Mouse (Mus musculus) liver, embryonic 16.5 days (tissue): ENCODE data around the gene Nudt9. TPM values are rescaled to one million over a fixed set of nuclear protein-coding genes. Genes with fewer than 3 reads are reported as not detected.
"Not testable (repeated sequence)": the region's sequence is repeated elsewhere in the genome, so short reads cannot be mapped to it uniquely, and the experiment has no call there.

Source experiments
- ATAC-seq: fragments of 200-750 bp; cut with Nextera tagmentation; 2 replicates; pipeline ENCODE4 v1.8.0; 2017; ENCODE audit warnings: low read depth, mild to moderate bottlenecking, moderate number of reproducible peaks, moderate library complexity
- H3K27ac ChIP-seq: fragments of 300-500 bp; sonication (generic); 2 replicates; pipeline ENCODE4 v1.5.1; 2014; ENCODE audit warnings: mild to moderate bottlenecking, low read length
- H3K27me3 ChIP-seq: fragments of 300-500 bp; sonication (generic); 2 replicates; pipeline ENCODE4 v1.6.1; 2014; ENCODE audit warnings: low read depth, low read length, mixed read lengths; ENCODE audit not compliant: control insufficient read depth, insufficient read depth
- H3K36me3 ChIP-seq: fragments of 300-500 bp; sonication (generic); 2 replicates; pipeline ENCODE4 v1.6.1; 2014; ENCODE audit warnings: mild to moderate bottlenecking; ENCODE audit not compliant: control insufficient read depth, insufficient read depth
- H3K4me1 ChIP-seq: fragments of 300-500 bp; sonication (generic); 2 replicates; pipeline ENCODE4 v1.6.1; 2014; ENCODE audit warnings: low read depth, low read length, mixed read lengths; ENCODE audit not compliant: control insufficient read depth
- H3K4me2 ChIP-seq: fragments of 300-500 bp; sonication (generic); 2 replicates; pipeline ENCODE4 v1.6.1; 2014; ENCODE audit warnings: low read depth, low read length, mixed read lengths
- H3K4me3 ChIP-seq: fragments of 300-500 bp; sonication (generic); 2 replicates; pipeline ENCODE4 v1.5.1; 2014; ENCODE audit warnings: low read depth, mild to moderate bottlenecking, low read length
- H3K9ac ChIP-seq: fragments of 300-500 bp; sonication (generic); 2 replicates; pipeline ENCODE4 v1.6.1; 2014; ENCODE audit warnings: low read depth, low read length
- H3K9me3 ChIP-seq: fragments of 300-500 bp; sonication (generic); replicated peaks from 2 replicates; pipeline ENCODE4 v1.6.1; 2016; ENCODE audit warnings: low read length; ENCODE audit not compliant: control insufficient read depth
- WGBS: fragments of 180-500 bp; shearing (Covaris S2); extraction: QIAGEN DNeasy Blood & Tissue Kit; methylation state at CpG from one replicate; pipeline ENCODE4 v1.1.7; 2014; ENCODE audit not compliant: insufficient replicate concordance; 5-methylcytosine and 5-hydroxymethylcytosine counted together
- polyA plus RNA-seq: library from polyadenylated mRNA; unstranded; fragments of >200 nt; fragmentation: Nextera tagmentation; extraction: Ambion mirVana; gene quantifications from 2 replicates; pipeline ENCODE4 v1.2.1, GENCODE M21; 2015

Gene Nudt9
- polyA plus RNA-seq, 1 experiment from 2014 or later = 62.1 TPM

DNA sequence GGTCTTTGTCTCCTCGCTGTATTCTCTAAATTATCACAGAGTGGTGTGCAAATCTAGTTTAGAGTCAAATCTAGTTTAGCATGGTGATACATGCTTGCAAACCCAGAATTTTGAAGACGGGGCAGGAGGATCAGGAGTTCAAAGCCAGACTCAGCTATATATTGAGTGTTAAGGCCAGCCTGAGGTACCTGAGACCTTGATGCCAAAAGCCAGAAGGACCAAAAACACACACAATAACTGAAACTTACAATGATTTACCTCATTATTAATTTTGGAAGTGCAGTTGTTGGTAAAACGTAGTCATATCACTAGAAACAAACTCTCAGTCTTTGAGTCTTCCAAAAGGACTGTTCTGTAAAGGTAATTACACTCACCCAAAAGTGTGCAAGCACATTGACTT, 36.7 kb upstream of the Nudt9 start:
- no peak overlapping the region for H3K4me2 ChIP-seq
- WGBS = 75% methylated on average over 3 of the region's 3 CpGs
- H3K36me3 ChIP-seq = peaks cover 2% of the 10 kb centered on the region; the same call in 1 of the 2 replicates
- ATAC-seq = no peak
- H3K9me3 ChIP-seq = no peaks in the 10 kb centered on the region
- H3K27ac ChIP-seq = no peak overlapping the region
- no peaks in the 10 kb centered on the region for H3K27me3 ChIP-seq
- H3K4me3 ChIP-seq = no peak overlapping the region
- peaks cover 3% of the 10 kb centered on the region; the same call in 1 of the 2 replicates for H3K4me1 ChIP-seq
- H3K9ac ChIP-seq = no peak overlapping the region

DNA sequence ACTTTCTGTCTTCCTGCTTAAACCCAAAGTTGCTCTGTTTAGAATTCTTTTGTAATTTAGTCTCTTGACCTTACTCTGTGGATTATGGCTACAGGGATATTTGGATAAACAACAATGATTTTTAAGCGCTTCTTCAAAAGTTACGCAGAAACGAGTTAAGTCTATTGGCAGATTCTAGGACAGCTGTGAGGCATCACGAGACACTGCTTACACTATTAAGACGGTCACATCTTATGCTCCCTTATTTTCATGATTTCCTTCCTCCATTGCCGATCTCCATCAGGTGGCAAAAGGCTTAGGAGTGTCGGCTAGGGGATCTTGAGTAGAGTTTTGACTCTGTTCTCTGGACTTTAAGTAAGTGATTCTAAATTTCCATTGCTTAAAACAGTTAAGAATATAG, 35.8 kb upstream of the Nudt9 start:
- no peak overlapping the region for H3K4me2 ChIP-seq
- H3K9me3 ChIP-seq = no peaks in the 10 kb centered on the region
- no peak overlapping the region for H3K9ac ChIP-seq
- no peaks in the 10 kb centered on the region for H3K27me3 ChIP-seq
- WGBS = 79% methylated on average over 7 of the region's 7 CpGs
- H3K4me1 ChIP-seq = peaks cover 3% of the 10 kb centered on the region; the same call in 1 of the 2 replicates
- H3K4me3 ChIP-seq = no peak overlapping the region
- ATAC-seq = no peak
- peaks cover 2% of the 10 kb centered on the region; the same call in 1 of the 2 replicates for H3K36me3 ChIP-seq
- H3K27ac ChIP-seq = no peak overlapping the region

DNA sequence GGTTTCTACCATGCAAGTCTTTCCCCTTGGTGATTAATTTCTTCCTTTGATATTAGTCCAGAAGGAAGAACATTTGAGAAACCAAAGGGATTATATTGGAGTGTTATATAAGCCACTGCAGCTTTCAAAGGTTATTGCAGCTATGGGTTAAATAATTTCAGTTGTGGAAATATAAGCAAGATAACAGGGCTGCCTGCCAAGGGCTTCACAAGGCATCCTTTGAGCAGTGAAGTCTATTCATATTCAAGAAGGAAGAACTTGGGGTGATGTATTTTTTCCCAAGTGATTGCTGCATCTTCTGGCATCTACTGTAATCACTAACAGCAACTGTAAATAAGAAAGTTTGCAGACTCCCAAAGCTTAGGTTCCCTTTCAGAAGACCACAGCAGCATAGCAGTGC, 34.7 kb upstream of the Nudt9 start:
- Histone ChIP-seq H3K27ac (no peak overlapping the region), H3K4me3 (no peak overlapping the region), H3K9ac (no peak overlapping the region), H3K27me3 (no peaks in the 10 kb centered on the region), H3K4me1 (peaks cover 2% of the 10 kb centered on the region; the same call in 1 of the 2 replicates), H3K4me2 (no peak overlapping the region), H3K36me3 (peaks cover 2% of the 10 kb centered on the region; the same call in 1 of the 2 replicates), H3K9me3 (no peaks in the 10 kb centered on the region)
- no peak for ATAC-seq

DNA sequence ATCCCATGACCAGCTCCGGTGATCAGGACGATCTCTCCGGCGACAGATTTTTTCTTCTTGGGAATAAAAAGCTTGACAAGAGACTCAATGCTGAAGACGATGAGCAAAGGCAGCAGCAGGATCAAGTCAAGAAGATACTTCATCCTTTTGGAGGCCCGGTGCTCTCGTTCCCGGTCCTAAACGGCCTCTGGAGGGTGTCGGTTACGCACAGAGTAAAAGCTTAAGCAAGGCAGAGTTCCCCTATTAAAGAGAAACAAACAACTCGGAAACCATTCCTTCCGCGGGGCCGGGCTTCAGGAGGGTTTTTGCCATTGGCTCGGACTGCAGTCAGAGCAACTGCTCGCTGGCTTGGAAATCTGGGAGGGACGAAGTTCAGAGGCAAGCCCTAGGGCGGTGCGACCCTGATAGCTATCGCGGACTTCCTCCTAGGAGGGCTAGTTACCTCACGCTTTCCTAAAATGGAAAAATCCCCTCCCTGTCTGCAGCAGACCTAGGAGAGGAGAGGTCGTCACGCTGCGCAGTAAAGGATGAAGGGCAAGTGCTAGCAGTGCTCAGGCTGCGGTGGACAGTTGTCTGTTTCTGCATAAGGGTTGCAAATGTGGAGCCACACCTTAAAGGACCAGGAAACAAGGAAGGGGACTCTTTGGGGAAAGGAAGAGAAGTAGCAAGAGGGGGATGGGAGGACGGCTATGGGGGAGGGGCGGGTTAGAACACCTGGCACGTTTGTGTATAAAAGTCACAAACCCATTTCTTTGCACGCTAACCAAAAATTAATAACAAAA, 24.3 kb upstream of the Nudt9 start, which contains the start of gene Hsd17b11:
TSS of gene Hsd17b11 (minus strand) at position 323 of the 782 bp plus-strand sequence.
- Histone ChIP-seq H3K27me3 (no peaks in the 10 kb centered on the region), H3K9me3 (no peaks in the 10 kb centered on the region), H3K4me2 (peak within 1 kb of the TSS; percentile 61), H3K27ac (peak within 1 kb of the TSS; percentile 83), H3K9ac (peak within 1 kb of the TSS; percentile 53), H3K4me1 (peaks cover 13% of the 10 kb centered on the region), H3K36me3 (no peaks in the 10 kb centered on the region; the same call in 1 of the 2 replicates), H3K4me3 (peak within 1 kb of the TSS; percentile 64)
- WGBS = 1% methylated on average over 31 of the region's 31 CpGs
- peak; percentile 92 for ATAC-seq

DNA sequence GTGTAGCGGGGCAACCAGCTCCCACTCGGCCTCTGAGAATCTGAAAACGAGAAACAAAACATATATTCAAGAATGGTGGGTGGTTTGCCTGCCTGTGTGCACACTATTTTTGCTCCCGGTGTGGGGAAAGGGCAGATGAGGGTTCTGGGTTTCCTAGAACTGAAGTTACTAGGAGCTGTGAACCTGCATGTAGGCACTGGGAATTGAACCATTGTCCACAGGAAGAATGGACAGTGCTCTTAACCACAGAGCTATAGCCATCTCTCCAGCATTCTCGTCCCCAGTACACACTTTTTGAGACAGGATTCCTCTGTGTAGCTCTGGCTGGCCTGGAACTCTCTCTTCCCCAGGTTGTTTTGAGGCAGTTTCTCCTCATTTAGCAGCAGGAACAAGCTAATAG, 23.5 kb upstream of the Nudt9 start:
- Histone ChIP-seq H3K4me1 (peaks cover 13% of the 10 kb centered on the region), H3K9me3 (no peaks in the 10 kb centered on the region), H3K9ac (no peak overlapping the region; the same call in 1 of the 2 replicates), H3K27ac (peak overlapping the region; percentile 83), H3K27me3 (no peaks in the 10 kb centered on the region), H3K36me3 (no peaks in the 10 kb centered on the region; the same call in 1 of the 2 replicates), H3K4me3 (peak overlapping the region; percentile 64; the same call in 1 of the 2 replicates), H3K4me2 (peak overlapping the region; percentile 61)
- ATAC-seq = no peak
- 34% methylated on average over 5 of the region's 5 CpGs for WGBS

DNA sequence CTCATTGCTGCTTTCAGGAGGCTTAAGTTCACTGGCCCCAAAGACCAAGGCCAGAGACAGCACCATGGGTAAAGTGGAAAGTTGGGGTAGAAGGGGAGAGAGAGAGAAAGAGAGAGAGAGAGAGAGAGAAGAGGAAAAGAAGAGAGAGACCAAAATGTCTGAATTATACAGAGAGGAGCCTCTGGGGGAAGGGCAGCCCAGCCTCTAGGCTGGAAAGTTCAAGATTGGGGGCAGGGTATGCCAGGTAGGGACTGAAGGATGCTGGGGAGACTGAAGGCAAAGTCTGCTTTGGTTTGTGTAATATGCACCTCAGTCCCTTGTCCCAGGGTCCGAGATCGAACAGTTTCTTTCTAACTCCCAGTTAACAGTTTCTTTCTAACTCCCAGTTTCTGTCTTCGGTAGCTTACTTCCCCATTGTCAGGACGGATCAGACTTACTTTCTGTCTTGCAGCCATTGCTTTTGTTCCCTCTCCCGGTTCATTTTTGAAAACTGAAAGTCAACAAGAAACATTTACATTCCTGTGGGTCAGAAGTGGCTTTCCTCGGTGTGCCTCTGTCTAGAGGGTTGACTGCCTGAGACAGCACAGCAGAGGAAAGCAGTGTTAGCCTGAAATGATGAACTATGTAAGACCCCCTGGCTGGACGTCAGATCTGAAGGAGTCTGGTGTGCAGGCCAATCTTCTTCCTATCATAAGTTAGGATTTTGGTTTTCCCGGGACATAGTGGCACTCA, 22.7 kb upstream of the Nudt9 start:
- peaks cover 13% of the 10 kb centered on the region for H3K4me1 ChIP-seq
- H3K4me3 ChIP-seq = no peak overlapping the region
- ATAC-seq = no peak
- no peaks in the 10 kb centered on the region for H3K9me3 ChIP-seq
- 38% methylated on average over 8 of the region's 8 CpGs for WGBS
- no peak overlapping the region for H3K9ac ChIP-seq
- peak overlapping the region; percentile 19; the same call in 1 of the 2 replicates for H3K4me2 ChIP-seq
- H3K27ac ChIP-seq = 0 out of 2 replicates have a peak overlapping the region, but pooled peaks have one; percentile 15
- no peaks in the 10 kb centered on the region for H3K36me3 ChIP-seq
- no peaks in the 10 kb centered on the region for H3K27me3 ChIP-seq

DNA sequence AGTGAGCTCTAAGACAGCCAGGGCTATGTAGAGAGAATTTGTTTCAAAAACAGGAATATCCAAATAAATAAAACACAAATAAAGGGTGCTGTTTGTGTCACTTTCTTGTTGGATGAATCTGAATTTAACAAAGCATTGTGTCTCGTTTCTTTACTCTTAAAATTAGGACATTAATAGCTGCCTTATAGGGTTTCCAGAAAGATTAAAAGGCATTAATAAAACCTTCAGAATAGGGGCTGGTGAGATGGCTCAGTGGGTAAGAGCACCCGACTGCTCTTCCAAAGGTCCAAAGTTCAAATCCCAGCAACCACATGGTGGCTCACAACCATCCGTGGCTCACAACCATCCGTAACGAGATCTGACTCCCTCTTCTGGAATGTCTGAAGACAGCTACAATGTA, 21.9 kb upstream of the Nudt9 start:
- H3K9me3 ChIP-seq, H3K36me3 ChIP-seq, H3K9ac ChIP-seq, H3K4me3 ChIP-seq, ATAC-seq, H3K27me3 ChIP-seq, H3K4me2 ChIP-seq, H3K27ac ChIP-seq: not testable (repeated sequence)
- WGBS = 66% methylated on average over 5 of the region's 5 CpGs
- H3K4me1 ChIP-seq = peaks cover 13% of the 10 kb centered on the region

DNA sequence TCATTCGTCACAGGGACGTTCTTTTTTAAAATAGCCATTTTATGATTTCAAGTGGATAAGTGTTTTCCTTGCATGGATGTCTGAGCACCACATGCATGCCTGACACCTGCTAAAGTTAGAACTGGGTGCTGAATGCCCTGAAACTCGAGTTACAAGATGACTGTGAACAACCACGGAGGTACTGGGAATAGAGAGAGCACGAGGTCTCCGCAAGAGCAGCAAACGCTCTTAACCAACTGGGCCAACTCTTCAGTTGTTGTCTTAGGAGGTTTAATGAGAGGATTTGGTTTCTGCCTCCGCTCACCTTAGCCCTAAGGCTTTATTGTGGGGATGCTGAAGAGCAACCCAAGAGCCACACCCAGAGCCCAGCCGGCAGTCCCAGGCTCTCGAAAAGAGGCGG, 21.3 kb upstream of the Nudt9 start:
- no peaks in the 10 kb centered on the region for H3K36me3 ChIP-seq
- no peak overlapping the region for H3K4me3 ChIP-seq
- H3K27ac ChIP-seq = no peak overlapping the region
- ATAC-seq = no peak
- no peaks in the 10 kb centered on the region for H3K9me3 ChIP-seq
- H3K9ac ChIP-seq = no peak overlapping the region
- no peak overlapping the region for H3K4me2 ChIP-seq
- H3K4me1 ChIP-seq = peaks cover 12% of the 10 kb centered on the region
- WGBS = 69% methylated on average over 11 of the region's 11 CpGs
- no peaks in the 10 kb centered on the region for H3K27me3 ChIP-seq
